Mouse (Mus musculus): ENCODE measurements around the gene Foxred1. TPM values are rescaled to one million over a fixed set of nuclear protein-coding genes. Genes with fewer than 3 reads are reported as not detected.

Gene Foxred1
- total and polyA plus RNA-seq, 3 experiments = 56.8 to 75.6 (median 70.4) TPM

GRCm38 (mm10) chr9:35238915-35239571, 28.2 kb upstream of the Foxred1 start:
- WGBS = 56% methylated on average over 6 of the region's 6 CpGs
- TF ChIP-seq CTCF (IDR thresholded peaks at IDR 0.05) (no peak), POLR2A (IDR thresholded peaks at IDR 0.05; ENCODE audit: insufficient read depth, low read depth, low read length) (no peak)
- Histone ChIP-seq H3K27me3 (ENCODE audit: control insufficient read depth, insufficient read depth, low read length) (no peaks in the 10 kb centered on the region), H3K27ac (no peak overlapping the region), H3K36me3 (ENCODE audit: control insufficient read depth, insufficient read depth, low read length) (peaks cover 9% of the 10 kb centered on the region), H3K4me1 (ENCODE audit: control insufficient read depth, insufficient read depth, low read length) (no peaks in the 10 kb centered on the region; the same call in 1 of the 2 replicates), H3K9ac (ENCODE audit: low read depth, low read length) (no peak overlapping the region), H3K79me2 (replicated peaks; ENCODE audit: control insufficient read depth, insufficient read depth, low read length) (no peaks in the 10 kb centered on the region), H3K4me3 (no peak overlapping the region)
- intact Hi-C loops (cut with DNase I) = no loop called here
- DNase-seq = no peak

DNA sequence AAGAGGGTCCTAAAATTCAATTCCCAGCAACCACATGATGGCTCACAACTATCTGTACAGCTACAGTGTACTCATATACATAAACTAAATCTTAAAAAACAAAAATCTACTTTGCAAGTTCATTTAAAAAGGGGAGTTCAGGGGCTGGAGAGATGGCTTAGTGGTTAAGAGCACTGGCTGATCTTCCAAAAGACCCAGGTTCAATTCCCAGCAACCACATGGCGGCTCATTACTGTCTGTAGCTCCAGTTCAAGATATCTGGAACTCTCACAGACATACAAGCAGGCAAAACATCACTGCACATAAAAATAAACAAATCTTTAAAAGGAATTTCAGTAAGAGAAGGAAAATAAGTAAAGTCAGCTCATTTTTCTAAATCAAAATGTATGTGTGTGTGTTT, 27.5 kb upstream of the Foxred1 start:
- Histone ChIP-seq H3K9ac (ENCODE audit: low read depth, low read length) (no peak overlapping the region), H3K27ac (no peak overlapping the region), H3K4me3 (no peak overlapping the region), H3K27me3 (ENCODE audit: control insufficient read depth, insufficient read depth, low read length) (no peaks in the 10 kb centered on the region), H3K4me1 (ENCODE audit: control insufficient read depth, insufficient read depth, low read length) (no peaks in the 10 kb centered on the region; the same call in 1 of the 2 replicates), H3K36me3 (ENCODE audit: control insufficient read depth, insufficient read depth, low read length) (peaks cover 9% of the 10 kb centered on the region), H3K79me2 (replicated peaks; ENCODE audit: control insufficient read depth, insufficient read depth, low read length) (no peaks in the 10 kb centered on the region)
- no peak for TF ChIP-seq EP300 (IDR thresholded peaks at IDR 0.05; ENCODE audit: insufficient read depth, low read depth, low read length)
- TF ChIP-seq POLR2A (IDR thresholded peaks at IDR 0.05; ENCODE audit: insufficient read depth, low read depth, low read length) = no peak
- no peak for TF ChIP-seq CTCF (IDR thresholded peaks at IDR 0.05)
- WGBS = 89% methylated on average over 1 of the region's 1 CpGs
- DNase-seq = no peak
- intact Hi-C loops (cut with DNase I) = no loop called here

DNA sequence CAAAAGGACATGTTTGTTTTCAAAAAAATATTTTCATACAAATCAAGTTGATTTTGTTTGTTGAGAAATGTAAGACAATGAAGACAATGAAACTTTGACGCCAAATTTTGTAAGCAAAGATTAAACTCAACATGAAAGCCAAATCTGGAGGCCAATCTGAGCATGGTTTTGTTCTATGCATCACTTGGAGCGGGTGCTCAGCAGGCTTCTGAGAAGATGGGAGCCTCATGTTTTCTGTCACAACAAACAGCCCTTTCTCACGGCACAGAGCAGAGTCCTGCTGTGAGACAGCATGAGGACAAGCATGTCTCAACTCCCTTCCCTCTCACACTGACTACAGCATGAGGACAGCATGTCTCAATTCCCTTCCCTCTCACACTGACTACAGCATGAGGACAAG, 25.1 kb upstream of the Foxred1 start:
- H3K36me3 ChIP-seq (ENCODE audit: control insufficient read depth, insufficient read depth, low read length) = peaks cover 9% of the 10 kb centered on the region
- 65% methylated on average over 3 of the region's 3 CpGs for WGBS
- H3K4me3 ChIP-seq = no peak overlapping the region
- H3K4me1 ChIP-seq (ENCODE audit: control insufficient read depth, insufficient read depth, low read length) = no peaks in the 10 kb centered on the region; the same call in 1 of the 2 replicates
- no peak for DNase-seq
- H3K27me3 ChIP-seq (ENCODE audit: control insufficient read depth, insufficient read depth, low read length) = no peaks in the 10 kb centered on the region
- H3K79me2 ChIP-seq (replicated peaks; ENCODE audit: control insufficient read depth, insufficient read depth, low read length) = no peaks in the 10 kb centered on the region
- TF ChIP-seq CTCF (IDR thresholded peaks at IDR 0.05) (no peak), EP300 (IDR thresholded peaks at IDR 0.05; ENCODE audit: insufficient read depth, low read depth, low read length) (no peak), POLR2A (IDR thresholded peaks at IDR 0.05; ENCODE audit: insufficient read depth, low read depth, low read length) (no peak)
- intact Hi-C loops (cut with DNase I) = no loop called here
- H3K27ac ChIP-seq = no peak overlapping the region
- no peak overlapping the region for H3K9ac ChIP-seq (ENCODE audit: low read depth, low read length)

- TF ChIP-seq EP300 (IDR thresholded peaks at IDR 0.05; ENCODE audit: insufficient read depth, low read depth, low read length) = no peak
- TF ChIP-seq POLR2A (IDR thresholded peaks at IDR 0.05; ENCODE audit: insufficient read depth, low read depth, low read length) = no peak
- TF ChIP-seq CTCF (IDR thresholded peaks at IDR 0.05) = no peak
- Histone ChIP-seq H3K27ac (no peak overlapping the region), H3K36me3 (ENCODE audit: control insufficient read depth, insufficient read depth, low read length) (no peaks in the 10 kb centered on the region), H3K4me3 (no peak overlapping the region), H3K4me1 (ENCODE audit: control insufficient read depth, insufficient read depth, low read length) (no peaks in the 10 kb centered on the region), H3K79me2 (replicated peaks; ENCODE audit: control insufficient read depth, insufficient read depth, low read length) (no peaks in the 10 kb centered on the region), H3K27me3 (ENCODE audit: control insufficient read depth, insufficient read depth, low read length) (no peaks in the 10 kb centered on the region), H3K9ac (ENCODE audit: low read depth, low read length) (no peak overlapping the region)
- DNase-seq = no peak
- intact Hi-C loops (cut with DNase I) = no loop called here
- 88% methylated on average over 3 of the region's 3 CpGs for WGBS
Measured at GRCm38 (mm10) chr9:35228671-35229070, 17.8 kb upstream of the Foxred1 start.

- Histone ChIP-seq H3K9ac (ENCODE audit: low read depth, low read length) (no peak overlapping the region), H3K79me2 (replicated peaks; ENCODE audit: control insufficient read depth, insufficient read depth, low read length) (no peaks in the 10 kb centered on the region), H3K4me3 (no peak overlapping the region), H3K4me1 (ENCODE audit: control insufficient read depth, insufficient read depth, low read length) (no peaks in the 10 kb centered on the region), H3K36me3 (ENCODE audit: control insufficient read depth, insufficient read depth, low read length) (peaks cover 6% of the 10 kb centered on the region), H3K27ac (no peak overlapping the region), H3K27me3 (ENCODE audit: control insufficient read depth, insufficient read depth, low read length) (no peaks in the 10 kb centered on the region)
- intact Hi-C loops (cut with DNase I) = no loop called here
- DNase-seq = no peak
- WGBS = 93% methylated on average over 3 of the region's 3 CpGs
- TF ChIP-seq CTCF (IDR thresholded peaks at IDR 0.05) (no peak), EP300 (IDR thresholded peaks at IDR 0.05; ENCODE audit: insufficient read depth, low read depth, low read length) (no peak), POLR2A (IDR thresholded peaks at IDR 0.05; ENCODE audit: insufficient read depth, low read depth, low read length) (no peak)
Measured at GRCm38 (mm10) chr9:35223466-35223865, 12.6 kb upstream of the Foxred1 start.

DNA sequence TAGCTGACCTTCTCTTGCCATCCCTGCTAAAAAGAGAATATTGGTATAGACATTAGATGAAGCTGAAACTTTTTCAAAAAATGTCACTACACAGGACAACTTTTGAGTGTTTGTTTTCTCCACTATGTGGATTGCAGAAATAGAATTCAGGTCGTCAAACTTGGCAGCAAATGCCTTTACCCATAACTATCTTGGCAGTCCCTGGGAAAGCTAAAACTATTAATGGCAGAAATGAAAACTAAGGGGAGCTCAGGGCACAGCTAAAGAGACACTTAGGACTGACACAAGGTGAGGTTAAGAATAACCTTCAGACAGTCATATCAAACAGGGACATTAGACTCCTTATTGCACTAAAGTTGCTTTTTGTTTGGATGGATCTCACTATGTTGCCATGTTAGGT, 7.1 kb upstream of the Foxred1 start:
- no peak overlapping the region for H3K4me3 ChIP-seq
- H3K27me3 ChIP-seq (ENCODE audit: control insufficient read depth, insufficient read depth, low read length) = no peaks in the 10 kb centered on the region
- DNase-seq = no peak
- H3K27ac ChIP-seq = peak overlapping the region; percentile 74
- intact Hi-C loops (cut with DNase I) = no loop called here
- WGBS = 39% methylated on average over 1 of the region's 1 CpGs
- H3K36me3 ChIP-seq (ENCODE audit: control insufficient read depth, insufficient read depth, low read length) = peaks cover 15% of the 10 kb centered on the region
- H3K9ac ChIP-seq (ENCODE audit: low read depth, low read length) = no peak overlapping the region
- TF ChIP-seq EP300 (IDR thresholded peaks at IDR 0.05; ENCODE audit: insufficient read depth, low read depth, low read length) (no peak), CTCF (IDR thresholded peaks at IDR 0.05) (no peak), POLR2A (IDR thresholded peaks at IDR 0.05; ENCODE audit: insufficient read depth, low read depth, low read length) (0 out of 2 replicates have a peak, but pooled peaks have one; percentile 13)
- H3K4me1 ChIP-seq (ENCODE audit: control insufficient read depth, insufficient read depth, low read length) = peaks cover 2% of the 10 kb centered on the region
- no peaks in the 10 kb centered on the region for H3K79me2 ChIP-seq (replicated peaks; ENCODE audit: control insufficient read depth, insufficient read depth, low read length)
